Mouse (Mus musculus) forebrain, embryonic 12.5 days (tissue): ENCODE data around the gene Rnf121. TPM values are rescaled to one million over a fixed set of nuclear protein-coding genes. Genes with fewer than 3 reads are reported as not detected.
"Not testable (repeated sequence)": the region's sequence is repeated elsewhere in the genome, so short reads cannot be mapped to it uniquely, and the experiment has no call there.

Experiments
- ATAC-seq: fragments of 200-750 bp; cut with Nextera tagmentation; 2 replicates; pipeline ENCODE4 v1.8.0; 2017; ENCODE audit warnings: moderate TSS enrichment; ENCODE audit not compliant: low FRiP score
- H3K27ac ChIP-seq: fragments of 300-500 bp; sonication (generic); 2 replicates; pipeline ENCODE4 v1.5.1; 2016; ENCODE audit warnings: mild to moderate bottlenecking
- H3K27me3 ChIP-seq: fragments of 300-500 bp; sonication (generic); 2 replicates; pipeline ENCODE4 v1.6.1; 2016; ENCODE audit warnings: mild to moderate bottlenecking
- H3K36me3 ChIP-seq: fragments of 300-500 bp; sonication (generic); replicated peaks from 2 replicates; pipeline ENCODE4 v1.6.1; 2016; ENCODE audit warnings: mild to moderate bottlenecking
- H3K4me1 ChIP-seq: fragments of 300-500 bp; sonication (generic); 2 replicates; pipeline ENCODE4 v1.6.1; 2016
- H3K4me2 ChIP-seq: fragments of 300-500 bp; sonication (generic); 2 replicates; pipeline ENCODE4 v1.6.1; 2016; ENCODE audit warnings: mild to moderate bottlenecking, moderate library complexity
- H3K4me3 ChIP-seq: fragments of 300-500 bp; sonication (generic); replicated peaks from 2 replicates; pipeline ENCODE4 v1.5.1; 2016; ENCODE audit warnings: mild to moderate bottlenecking
- H3K9ac ChIP-seq: fragments of 300-500 bp; sonication (generic); 2 replicates; pipeline ENCODE4 v1.6.1; 2016; ENCODE audit warnings: mild to moderate bottlenecking
- H3K9me3 ChIP-seq: fragments of 300-500 bp; sonication (generic); 2 replicates; pipeline ENCODE4 v1.6.1; 2016
- WGBS: fragments of 180-500 bp; shearing (Covaris S2); methylation state at CpG from one replicate; pipeline ENCODE4 v1.1.7; 2016; 5-methylcytosine and 5-hydroxymethylcytosine counted together
- polyA plus RNA-seq: library from polyadenylated mRNA; unstranded; fragments of >200 nt; fragmentation: Nextera tagmentation; extraction: Ambion mirVana; gene quantifications from 2 replicates; pipeline ENCODE4 v1.2.1, GENCODE M21; 2016

Gene Rnf121
- polyA plus RNA-seq, 1 experiment from 2014 or later = 33.3 TPM

DNA sequence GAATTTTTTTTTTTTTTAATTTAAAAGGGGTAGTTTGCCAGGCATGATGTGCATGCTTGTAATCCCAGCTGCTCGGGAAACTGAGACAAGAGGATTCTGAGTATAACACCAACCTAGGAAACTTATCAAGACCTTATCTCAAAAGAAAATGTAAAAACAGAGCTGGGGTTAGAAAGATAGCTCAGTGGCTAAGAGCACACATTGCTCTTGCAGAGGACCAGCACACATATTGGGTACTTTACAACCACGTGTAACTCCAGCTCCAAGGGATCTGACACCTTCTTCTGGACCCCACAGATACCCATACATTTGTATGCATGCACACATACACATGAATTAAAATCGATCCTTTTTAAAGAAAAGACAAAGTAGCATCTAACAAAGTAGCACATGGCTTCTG, 3.9 kb downstream of the Rnf121 start:
- Histone ChIP-seq H3K27me3 (no peaks in the 10 kb centered on the region), H3K9me3 (no peaks in the 10 kb centered on the region), H3K4me3 (no peak overlapping the region), H3K36me3 (peaks cover 25% of the 10 kb centered on the region), H3K4me1 (peaks cover 27% of the 10 kb centered on the region), H3K9ac (no peak overlapping the region), H3K27ac (no peak overlapping the region), H3K4me2 (no peak overlapping the region)
- 92% methylated on average over 3 of the region's 3 CpGs for WGBS
- ATAC-seq = no peak

DNA sequence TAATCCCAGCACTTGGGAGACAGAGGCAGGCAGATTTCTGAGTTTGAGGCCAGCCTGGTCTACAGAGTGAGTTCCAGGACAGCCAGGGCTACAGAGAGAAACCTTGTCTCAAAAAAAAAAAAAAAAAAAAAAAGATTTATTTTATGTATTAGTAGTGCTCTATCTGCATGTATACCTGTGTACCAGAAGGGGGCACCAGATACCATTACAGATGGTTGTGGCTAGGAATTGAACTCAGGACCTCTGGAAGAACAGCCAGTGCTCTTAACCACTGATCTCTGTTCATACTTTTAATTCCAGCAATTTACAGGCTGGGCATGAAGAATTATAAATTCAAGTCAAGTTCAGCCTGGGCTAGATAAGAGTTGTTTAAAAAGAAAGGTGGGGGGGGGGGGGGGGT, 16.7 kb downstream of the Rnf121 start:
- peaks cover 19% of the 10 kb centered on the region for H3K36me3 ChIP-seq
- not testable (repeated sequence) for H3K4me3 ChIP-seq, H3K27me3 ChIP-seq, H3K4me1 ChIP-seq, H3K27ac ChIP-seq, ATAC-seq, H3K4me2 ChIP-seq, H3K9ac ChIP-seq, H3K9me3 ChIP-seq

GRCm38 (mm10) chr7:102042314-102042713, 23.0 kb downstream of the Rnf121 start:
- peaks cover 45% of the 10 kb centered on the region for H3K36me3 ChIP-seq
- no peak for ATAC-seq
- 92% methylated on average over 2 of the region's 2 CpGs for WGBS
- no peak overlapping the region for H3K27ac ChIP-seq
- H3K4me3 ChIP-seq = no peak overlapping the region
- no peak overlapping the region for H3K4me2 ChIP-seq
- no peak overlapping the region for H3K9ac ChIP-seq
- no peaks in the 10 kb centered on the region for H3K27me3 ChIP-seq
- no peaks in the 10 kb centered on the region for H3K4me1 ChIP-seq
- no peaks in the 10 kb centered on the region for H3K9me3 ChIP-seq

DNA sequence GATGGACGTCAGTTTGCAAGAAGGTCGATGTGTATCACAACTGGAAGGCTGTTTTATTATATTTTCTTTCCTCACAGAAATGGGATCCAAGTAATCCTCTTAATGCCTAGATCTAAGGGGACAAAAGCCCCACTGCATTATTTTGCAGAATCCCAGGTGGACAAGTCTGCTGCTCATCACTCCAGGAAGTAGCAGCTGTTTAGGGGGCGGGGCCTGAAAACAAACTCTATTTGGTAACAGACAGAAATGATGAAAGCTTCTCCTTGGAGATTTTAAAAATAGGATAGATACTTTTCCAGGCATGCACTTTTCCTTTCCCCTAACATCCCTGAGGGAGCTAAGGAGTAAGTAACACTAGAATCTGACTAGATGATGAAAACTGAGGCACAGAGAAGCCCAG, 28.0 kb downstream of the Rnf121 start:
- 97% methylated on average over 3 of the region's 3 CpGs for whole genome bisulfite sequencing
- Histone ChIP-seq H3K36me3 (peaks cover 93% of the 10 kb centered on the region), H3K27ac (no peak overlapping the region), H3K4me2 (no peak overlapping the region), H3K9me3 (no peaks in the 10 kb centered on the region), H3K27me3 (no peaks in the 10 kb centered on the region), H3K4me1 (no peaks in the 10 kb centered on the region), H3K4me3 (no peak overlapping the region), H3K9ac (no peak overlapping the region)
- ATAC-seq = no peak

DNA sequence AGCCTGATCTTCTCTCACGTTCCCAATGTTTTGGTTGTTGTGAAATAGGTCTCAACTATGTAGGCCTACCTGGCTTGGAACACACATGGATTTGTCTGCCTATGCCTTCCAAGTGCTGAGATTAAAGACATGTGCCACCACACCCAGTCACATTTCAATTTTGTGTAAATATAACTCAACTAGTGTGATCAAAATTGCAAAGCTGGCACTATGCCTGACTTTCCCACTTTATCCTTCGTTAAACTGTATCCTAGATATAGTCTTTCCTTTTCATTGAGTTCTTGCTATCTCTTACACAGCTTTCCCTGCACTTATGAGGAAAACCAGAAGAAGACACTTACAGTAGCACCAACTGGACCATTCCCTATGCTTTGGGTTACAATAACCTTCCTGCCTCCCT, 29.7 kb downstream of the Rnf121 start:
- H3K36me3 ChIP-seq = peaks cover 91% of the 10 kb centered on the region
- H3K9ac ChIP-seq = no peak overlapping the region
- H3K9me3 ChIP-seq = no peaks in the 10 kb centered on the region
- H3K4me1 ChIP-seq = no peaks in the 10 kb centered on the region
- H3K27ac ChIP-seq = no peak overlapping the region
- WGBS = 92% methylated on average over 2 of the region's 2 CpGs
- H3K4me3 ChIP-seq = no peak overlapping the region
- H3K27me3 ChIP-seq = no peaks in the 10 kb centered on the region
- no peak for ATAC-seq
- H3K4me2 ChIP-seq = no peak overlapping the region

DNA sequence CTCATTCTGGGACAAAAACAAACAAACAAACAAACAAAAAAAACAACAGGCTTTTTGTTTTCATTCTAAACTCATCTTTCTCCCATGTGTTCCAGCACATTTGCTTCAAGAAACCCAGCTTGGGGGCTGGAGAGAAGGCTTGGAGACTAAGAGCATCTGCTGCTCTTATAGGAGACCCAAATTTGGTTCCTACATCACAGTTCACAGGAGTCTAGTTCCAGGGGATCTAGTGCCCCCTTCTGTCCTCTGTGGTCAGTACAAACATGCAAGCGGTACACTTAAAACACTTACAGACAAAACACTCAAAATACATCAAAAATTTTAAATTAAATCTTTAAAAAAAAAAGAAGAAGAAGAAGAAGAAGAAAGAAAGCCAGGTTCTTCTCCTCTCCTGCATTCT, 30.4 kb downstream of the Rnf121 start:
- H3K36me3 ChIP-seq = peaks cover 88% of the 10 kb centered on the region
- H3K4me1 ChIP-seq = no peaks in the 10 kb centered on the region
- H3K27ac ChIP-seq = no peak overlapping the region
- no peak overlapping the region for H3K4me2 ChIP-seq
- no peak overlapping the region for H3K9ac ChIP-seq
- no peaks in the 10 kb centered on the region for H3K27me3 ChIP-seq
- H3K4me3 ChIP-seq = no peak overlapping the region
- WGBS = 88% methylated on average over 1 of the region's 1 CpGs
- no peaks in the 10 kb centered on the region for H3K9me3 ChIP-seq
- ATAC-seq = no peak

DNA sequence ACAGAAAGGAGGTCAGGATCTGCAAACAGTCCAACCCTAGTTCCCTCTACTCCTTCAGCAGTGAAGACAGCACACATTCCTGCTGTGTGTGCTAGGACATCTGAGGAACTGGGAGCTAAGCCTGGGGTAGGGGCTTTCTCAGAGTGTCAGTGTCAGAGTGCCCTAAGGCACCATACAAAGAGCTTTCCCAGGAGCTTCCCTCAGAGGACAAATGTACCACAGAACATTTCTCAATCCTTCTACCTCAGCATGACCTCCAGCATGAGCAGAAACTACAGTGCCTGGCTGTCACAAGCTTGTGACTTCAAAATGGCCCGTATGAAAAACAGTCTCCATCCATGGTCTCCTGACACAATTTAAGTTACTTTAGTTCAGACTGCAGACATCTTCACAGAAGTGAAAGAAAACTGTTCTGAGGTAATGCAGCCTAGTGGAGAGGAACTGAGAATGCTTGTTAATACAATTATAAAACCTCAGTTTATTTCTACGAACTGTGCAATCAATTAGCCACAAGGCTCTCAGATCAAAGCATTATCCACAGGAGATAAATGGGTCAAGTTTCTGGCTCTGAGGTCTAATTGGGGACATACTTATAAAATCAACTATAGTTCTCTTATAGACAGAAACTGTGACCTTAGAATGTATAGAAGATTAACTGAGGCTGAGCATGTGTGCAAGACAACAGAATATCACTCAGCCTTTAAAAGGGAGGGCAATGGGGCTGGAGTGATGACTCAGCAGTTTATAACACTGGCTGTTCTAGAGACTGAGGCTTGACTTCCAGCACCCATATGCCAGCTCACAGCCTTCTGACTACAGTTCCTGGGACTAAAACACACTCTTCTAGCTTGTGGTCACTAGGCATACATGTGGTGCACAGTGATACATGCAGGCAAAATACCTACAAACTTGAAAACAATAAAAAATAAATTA, 39.8 kb downstream of the Rnf121 start:
- no peaks in the 10 kb centered on the region for H3K27me3 ChIP-seq
- H3K9ac ChIP-seq = no peak overlapping the region
- no peak for ATAC-seq
- no peak overlapping the region for H3K4me3 ChIP-seq
- H3K27ac ChIP-seq = no peak overlapping the region
- H3K4me2 ChIP-seq = no peak overlapping the region
- no peaks in the 10 kb centered on the region for H3K4me1 ChIP-seq
- peaks cover 78% of the 10 kb centered on the region for H3K36me3 ChIP-seq
- WGBS = 91% methylated on average over 2 of the region's 2 CpGs
- no peaks in the 10 kb centered on the region for H3K9me3 ChIP-seq

DNA sequence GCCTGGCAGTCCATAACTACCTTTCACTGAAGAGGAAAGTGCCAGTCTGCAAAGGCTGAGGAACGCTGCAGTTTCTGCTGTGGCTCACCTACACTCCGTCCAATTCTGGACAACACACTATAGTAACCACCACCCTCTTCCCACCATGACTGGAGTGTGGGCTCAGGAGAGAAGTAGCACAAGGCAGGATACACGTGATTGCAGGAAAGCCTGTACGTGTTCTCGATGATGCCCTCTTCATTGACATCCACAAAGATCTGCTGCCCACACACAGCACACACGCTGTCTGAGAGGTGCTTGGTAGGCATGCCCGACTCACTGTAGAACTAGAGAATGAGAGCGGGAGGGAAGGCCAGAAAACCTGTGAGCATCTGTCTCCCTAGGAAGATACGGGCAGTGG, 41.4 kb downstream of the Rnf121 start:
- Histone ChIP-seq H3K4me3 (no peak overlapping the region), H3K27ac (no peak overlapping the region), H3K36me3 (peaks cover 85% of the 10 kb centered on the region), H3K9me3 (no peaks in the 10 kb centered on the region), H3K9ac (no peak overlapping the region), H3K27me3 (no peaks in the 10 kb centered on the region), H3K4me1 (no peaks in the 10 kb centered on the region), H3K4me2 (no peak overlapping the region)
- no peak for ATAC-seq
- 95% methylated on average over 9 of the region's 9 CpGs for WGBS

GRCm38 (mm10) chr7:102020934-102021333, 44.3 kb downstream of the Rnf121 start:
- H3K9me3 ChIP-seq, H3K27ac ChIP-seq, H3K4me3 ChIP-seq, H3K9ac ChIP-seq, H3K4me2 ChIP-seq, ATAC-seq, H3K4me1 ChIP-seq, H3K27me3 ChIP-seq: not testable (repeated sequence)
- 91% methylated on average over 2 of the region's 2 CpGs for WGBS
- peaks cover 91% of the 10 kb centered on the region for H3K36me3 ChIP-seq

DNA sequence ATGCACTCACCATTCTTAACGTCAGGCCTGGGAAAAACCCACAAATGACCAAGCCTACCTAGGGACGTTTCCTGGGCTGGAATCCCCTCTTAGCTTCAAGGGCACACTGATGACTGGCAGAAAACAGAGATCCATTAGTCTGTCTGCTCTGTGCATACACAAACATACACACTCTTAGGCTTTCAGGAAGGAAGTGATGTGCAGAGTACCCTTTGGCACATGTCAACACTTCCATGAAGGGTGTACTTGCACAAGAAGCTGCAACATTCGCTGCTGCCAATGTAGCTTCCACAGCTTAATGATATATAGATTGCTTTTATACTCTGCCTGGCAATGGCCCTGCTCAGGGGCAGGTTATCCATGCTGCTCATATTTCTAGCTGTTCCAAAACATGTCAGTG, 45.9 kb downstream of the Rnf121 start:
- no peaks in the 10 kb centered on the region for H3K4me1 ChIP-seq
- H3K4me3 ChIP-seq = no peak overlapping the region
- H3K4me2 ChIP-seq = no peak overlapping the region
- H3K36me3 ChIP-seq = peaks cover 93% of the 10 kb centered on the region
- 78% methylated on average over 3 of the region's 3 CpGs for WGBS
- H3K27ac ChIP-seq = no peak overlapping the region
- no peak overlapping the region for H3K9ac ChIP-seq
- no peaks in the 10 kb centered on the region for H3K27me3 ChIP-seq
- no peak for ATAC-seq
- no peaks in the 10 kb centered on the region for H3K9me3 ChIP-seq

DNA sequence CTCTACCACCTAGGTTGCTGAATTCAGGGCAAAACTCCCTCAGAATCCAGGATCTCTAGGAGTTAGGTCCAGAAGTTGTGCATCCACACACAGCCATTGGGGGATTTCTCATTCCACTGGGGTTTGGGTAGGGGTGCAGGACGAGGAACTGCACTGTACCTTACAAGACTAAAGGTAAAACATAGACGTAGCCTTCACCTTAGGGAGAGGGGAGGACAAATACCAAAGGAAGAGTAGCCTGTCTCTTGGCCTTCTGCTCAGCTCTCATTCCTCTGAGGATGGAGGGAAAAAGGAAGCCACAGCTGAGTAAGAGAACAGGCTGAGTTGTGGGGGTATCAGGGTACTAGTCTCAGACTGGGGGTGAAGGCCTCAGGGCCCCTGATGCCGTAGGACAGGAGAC, 46.7 kb downstream of the Rnf121 start, which contains the start of gene Il18bp:
Gene Il18bp (minus strand): TSS at position 101 of the 400 bp plus-strand sequence.
- Histone ChIP-seq H3K36me3 (peaks cover 94% of the 10 kb centered on the region), H3K4me1 (no peaks in the 10 kb centered on the region), H3K4me2 (no peak within 1 kb of the TSS), H3K27ac (no peak within 1 kb of the TSS), H3K4me3 (no peak within 1 kb of the TSS), H3K9ac (no peak within 1 kb of the TSS), H3K27me3 (no peaks in the 10 kb centered on the region), H3K9me3 (no peaks in the 10 kb centered on the region)
- ATAC-seq = no peak
- 92% methylated on average over 3 of the region's 3 CpGs for WGBS

DNA sequence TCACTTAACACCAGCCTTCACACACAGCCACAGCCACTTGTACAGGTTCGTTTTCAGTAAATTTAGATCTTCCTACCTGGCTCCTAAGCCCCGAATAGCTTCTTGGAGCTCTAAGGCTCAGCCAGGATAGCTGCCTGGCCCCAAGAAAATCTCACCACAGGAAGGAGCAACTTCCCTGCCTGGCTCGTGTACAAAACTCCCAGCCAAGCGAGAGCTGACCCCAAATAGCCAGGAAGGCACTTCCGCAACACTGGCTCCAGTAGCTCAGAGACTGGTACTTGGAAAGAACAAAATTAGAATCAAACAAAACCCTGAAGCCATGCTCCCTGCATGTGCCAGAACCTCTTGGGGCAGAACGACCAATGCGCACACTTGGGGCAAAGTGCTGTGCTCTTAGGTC, 47.2 kb downstream of the Rnf121 start:
- H3K4me2 ChIP-seq = no peak overlapping the region
- H3K27ac ChIP-seq = no peak overlapping the region
- H3K4me1 ChIP-seq = no peaks in the 10 kb centered on the region
- no peaks in the 10 kb centered on the region for H3K27me3 ChIP-seq
- H3K9me3 ChIP-seq = no peaks in the 10 kb centered on the region
- no peak overlapping the region for H3K9ac ChIP-seq
- 88% methylated on average over 7 of the region's 7 CpGs for WGBS
- H3K4me3 ChIP-seq = no peak overlapping the region
- peaks cover 94% of the 10 kb centered on the region for H3K36me3 ChIP-seq
- no peak for ATAC-seq

GRCm38 (mm10) chr7:102017452-102017851, 47.8 kb downstream of the Rnf121 start:
- no peak for ATAC-seq
- WGBS = 92% methylated on average over 5 of the region's 5 CpGs
- peaks cover 94% of the 10 kb centered on the region for H3K36me3 ChIP-seq
- no peaks in the 10 kb centered on the region for H3K9me3 ChIP-seq
- H3K27me3 ChIP-seq = no peaks in the 10 kb centered on the region
- H3K4me2 ChIP-seq = no peak overlapping the region
- no peak overlapping the region for H3K9ac ChIP-seq
- no peak overlapping the region for H3K4me3 ChIP-seq
- no peak overlapping the region for H3K27ac ChIP-seq
- H3K4me1 ChIP-seq = no peaks in the 10 kb centered on the region
